In the genomic region with DNA sequence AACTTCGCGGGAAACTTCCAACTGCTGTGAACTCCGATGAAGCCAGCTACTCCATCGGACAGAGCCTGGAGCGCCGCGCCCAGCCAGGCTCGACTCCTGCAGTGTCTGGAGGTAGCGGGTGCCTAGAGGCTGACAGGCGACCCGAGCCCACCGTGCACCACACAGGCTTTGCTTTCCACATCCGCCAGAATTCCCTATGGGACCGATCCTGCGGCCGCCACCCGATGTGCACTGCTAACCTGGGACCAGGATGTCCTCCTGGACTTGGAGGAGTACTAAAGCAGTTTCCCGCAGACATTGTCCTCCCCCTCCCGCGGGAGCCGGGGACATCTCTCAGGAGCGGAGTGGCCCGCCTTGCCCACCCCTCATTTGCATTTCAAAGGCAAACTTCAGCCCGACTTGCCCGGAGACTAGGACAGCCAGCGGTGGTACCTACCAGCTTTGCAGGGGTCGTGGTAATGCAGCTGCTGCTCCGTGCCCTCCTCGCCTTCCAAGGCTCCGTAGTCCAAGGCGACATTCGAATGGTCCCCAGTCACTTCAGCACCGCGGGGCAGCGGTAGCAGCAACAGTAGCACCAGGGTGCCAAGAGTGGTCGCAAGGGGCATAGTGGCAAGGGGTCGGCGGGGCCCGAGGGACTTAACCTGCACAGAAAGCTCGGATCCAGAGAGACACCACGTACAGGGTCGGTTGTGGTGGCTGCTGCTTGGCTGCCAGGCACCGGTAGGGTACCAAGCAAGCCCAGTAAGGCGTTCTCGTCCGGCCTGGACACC, we compare ENCODE assay signal across 8 mouse cellular contexts. TPM values are rescaled to one million over a fixed set of nuclear protein-coding genes. Genes with fewer than 3 reads are reported as not detected.
A peak's percentile ranks its signal among the peaks of the same experiment; 100 is the strongest.
DNase-seq lines count a peak whose midpoint lies in the region; ATAC-seq lines count a peak whose summit lies in the region.

No protein-coding gene starts in this region.

- peak overlapping the region; percentile 96 for H3K4me2 ChIP-seq in forebrain, embryonic 13.5 days
- peak overlapping the region; percentile 95 for H3K4me2 ChIP-seq in limb, embryonic 11.5 days (ENCODE audit: low read depth, severe bottlenecking)
- peak overlapping the region; percentile 88 for H3K4me2 ChIP-seq in stomach, embryonic 16.5 days (ENCODE audit: low read depth, low read length)

- H3K36me3 ChIP-seq in forebrain, embryonic 13.5 days (ENCODE audit: poor library complexity, severe bottlenecking) = peaks cover 4% of the 10 kb centered on the region; the same call in 1 of the 2 replicates
- H3K36me3 ChIP-seq in limb, embryonic 11.5 days (ENCODE audit: control insufficient read depth, insufficient read depth, low read length) = peaks cover 3% of the 10 kb centered on the region; the same call in 1 of the 2 replicates
- 0 out of 2 replicates have a peak, but pooled peaks cover 5% of the 10 kb centered on the region for H3K36me3 ChIP-seq in stomach, embryonic 16.5 days (ENCODE audit: control insufficient read depth, insufficient read depth, low read length)

- H3K4me3 ChIP-seq in forebrain, embryonic 13.5 days = peak overlapping the region; percentile 45
- peak overlapping the region; percentile 32 for H3K4me3 ChIP-seq in limb, embryonic 11.5 days (ENCODE audit: low read depth, low read length)
- H3K4me3 ChIP-seq in stomach, embryonic 16.5 days (replicated peaks; ENCODE audit: low read length) = peak overlapping the region; percentile 48

- WGBS in forebrain, embryonic 13.5 days = under 1% methylated on average over 46 of the region's 46 CpGs
- WGBS in limb, embryonic 11.5 days = under 1% methylated on average over 46 of the region's 46 CpGs
- WGBS in stomach, embryonic 16.5 days = 1% methylated on average over 46 of the region's 46 CpGs

- H3K27ac ChIP-seq in forebrain, embryonic 13.5 days = no peak overlapping the region
- H3K27ac ChIP-seq in limb, embryonic 11.5 days (replicated peaks; ENCODE audit: low read depth, low read length) = no peak overlapping the region
- H3K27ac ChIP-seq in stomach, embryonic 16.5 days (ENCODE audit: low read length) = no peak overlapping the region

- peak; percentile 28 for DNase-seq in retina, embryonic 14.5 days (ENCODE audit: low spot score)
- no peak for DNase-seq in retina, postnatal 1 day
- no peak for DNase-seq in limb, embryonic 11.5 days (ENCODE audit: low spot score)
- no peak for DNase-seq in urinary bladder, postnatal 10 days (ENCODE audit: low spot score)
- DNase-seq in left cerebral cortex, adult 11 months (ENCODE audit: low spot score) = no peak
- no peak for DNase-seq in layer of hippocampus, adult 11-12 months (ENCODE audit: low spot score)

- ATAC-seq in forebrain, embryonic 13.5 days = peak; percentile 23
- ATAC-seq in limb, embryonic 11.5 days (ENCODE audit: insufficient number of reproducible peaks, low FRiP score, low TSS enrichment, low read depth) = peak; percentile 55
- no peak for ATAC-seq in stomach, embryonic 16.5 days (ENCODE audit: insufficient read depth, low FRiP score)

- no peaks in the 10 kb centered on the region for H3K9me3 ChIP-seq in forebrain, embryonic 13.5 days (replicated peaks)
- no peaks in the 10 kb centered on the region for H3K9me3 ChIP-seq in limb, embryonic 11.5 days (ENCODE audit: control insufficient read depth, low read length)
- H3K9me3 ChIP-seq in stomach, embryonic 16.5 days (replicated peaks; ENCODE audit: control insufficient read depth, low read length) = no peaks in the 10 kb centered on the region

- peak overlapping the region; percentile 58 for H3K9ac ChIP-seq in forebrain, embryonic 13.5 days
- H3K9ac ChIP-seq in limb, embryonic 11.5 days (ENCODE audit: low read length) = peak overlapping the region; percentile 9; the same call in 1 of the 2 replicates
- peak overlapping the region; percentile 64 for H3K9ac ChIP-seq in stomach, embryonic 16.5 days (ENCODE audit: low read length)

- peaks cover 32% of the 10 kb centered on the region for H3K4me1 ChIP-seq in forebrain, embryonic 13.5 days
- 0 out of 2 replicates have a peak, but pooled peaks cover 9% of the 10 kb centered on the region for H3K4me1 ChIP-seq in limb, embryonic 11.5 days (ENCODE audit: control insufficient read depth, insufficient read depth, low read length)
- peaks cover 12% of the 10 kb centered on the region for H3K4me1 ChIP-seq in stomach, embryonic 16.5 days (ENCODE audit: control insufficient read depth, insufficient read depth, low read length)

- peaks cover 75% of the 10 kb centered on the region for H3K27me3 ChIP-seq in forebrain, embryonic 13.5 days
- peaks cover 26% of the 10 kb centered on the region for H3K27me3 ChIP-seq in limb, embryonic 11.5 days (ENCODE audit: control insufficient read depth, insufficient read depth, low read length)
- peaks cover 24% of the 10 kb centered on the region for H3K27me3 ChIP-seq in stomach, embryonic 16.5 days (ENCODE audit: control insufficient read depth, insufficient read depth, low read length)

RNA-seq across cellular contexts. Expression of gene Tll2, which starts 0.4 kb away (rescaled TPM):
- polyA plus RNA-seq in forebrain, embryonic 13.5 days (2015; fragmentation: Nextera tagmentation; extraction: Ambion mirVana) = 0.89 and 1.1 TPM in 2 replicates
- polyA plus RNA-seq in limb, embryonic 11.5 days (2014; fragmentation: Nextera tagmentation; extraction: Ambion mirVana) = 0.07 TPM in 1 of 2 replicates, not detected in the other
- 0.21 and 0.29 TPM in 2 replicates for polyA plus RNA-seq in stomach, embryonic 16.5 days (2015; fragmentation: Nextera tagmentation; extraction: Ambion mirVana)

RNA-seq across cellular contexts. Expression of gene Tm9sf3, which starts 57.6 kb away (rescaled TPM):
- 81.3 and 84.2 TPM in 2 replicates for polyA plus RNA-seq in forebrain, embryonic 13.5 days (2015; fragmentation: Nextera tagmentation; extraction: Ambion mirVana)
- 132 and 139 TPM in 2 replicates for polyA plus RNA-seq in limb, embryonic 11.5 days (2014; fragmentation: Nextera tagmentation; extraction: Ambion mirVana)
- polyA plus RNA-seq in stomach, embryonic 16.5 days (2015; fragmentation: Nextera tagmentation; extraction: Ambion mirVana) = 136 and 151 TPM in 2 replicates

Comparison
In these comparisons a context has a peak if more than half of its experiments do, and no peak if none do; other contexts are left out.
1. H3K9ac ChIP-seq: peak in every context shown above with its lines; median percentile 64 in stomach, embryonic 16.5 days; 58 in forebrain, embryonic 13.5 days; 9 in limb, embryonic 11.5 days.